Mouse (Mus musculus): ENCODE measurements around the gene Trappc10.

Gene Trappc10

DNA sequence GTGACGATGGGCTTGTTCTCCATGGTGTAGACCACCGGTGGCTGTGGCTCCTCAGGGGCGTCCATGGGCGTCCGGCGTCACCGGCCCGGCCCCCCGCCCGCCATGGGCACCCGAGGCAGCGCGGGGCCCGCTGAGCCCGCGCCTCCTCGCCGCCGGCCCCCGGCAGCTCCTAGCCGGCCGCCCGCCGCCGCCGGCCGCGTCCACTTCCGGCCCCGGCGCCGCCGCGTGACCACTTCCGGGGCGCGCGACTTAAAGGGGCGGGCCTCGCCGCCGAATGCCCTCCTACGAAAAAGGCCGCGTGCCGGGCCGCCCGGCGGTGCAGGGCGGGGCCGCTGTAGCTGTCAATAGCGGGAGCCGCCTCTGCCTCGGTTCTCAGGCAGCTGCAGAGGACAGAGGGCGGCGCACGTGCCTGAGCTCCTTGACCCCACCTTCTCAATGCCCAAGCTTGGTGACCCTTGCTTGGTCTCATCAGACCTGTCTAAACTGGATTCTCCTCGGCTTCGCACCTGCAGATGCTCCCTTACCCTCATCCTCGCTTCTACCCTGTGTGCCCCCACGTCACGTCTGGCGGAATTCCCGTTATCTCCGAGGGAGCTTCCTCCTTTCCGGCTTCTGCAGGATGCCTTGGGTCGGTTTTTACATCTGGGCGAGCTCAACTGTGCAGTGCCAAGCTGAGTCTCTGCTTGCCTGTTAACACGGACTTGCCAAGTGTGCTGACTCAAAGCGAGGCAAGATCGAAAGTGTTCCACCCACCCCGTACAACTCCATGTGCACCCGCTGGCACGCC lies at the start of gene Trappc10:
Trappc10 (minus strand) TSS at position 204 of the 787 bp plus-strand sequence.
- DNase-seq (ENCODE audit: extremely low read depth, low read depth): peak; percentile 63

DNA sequence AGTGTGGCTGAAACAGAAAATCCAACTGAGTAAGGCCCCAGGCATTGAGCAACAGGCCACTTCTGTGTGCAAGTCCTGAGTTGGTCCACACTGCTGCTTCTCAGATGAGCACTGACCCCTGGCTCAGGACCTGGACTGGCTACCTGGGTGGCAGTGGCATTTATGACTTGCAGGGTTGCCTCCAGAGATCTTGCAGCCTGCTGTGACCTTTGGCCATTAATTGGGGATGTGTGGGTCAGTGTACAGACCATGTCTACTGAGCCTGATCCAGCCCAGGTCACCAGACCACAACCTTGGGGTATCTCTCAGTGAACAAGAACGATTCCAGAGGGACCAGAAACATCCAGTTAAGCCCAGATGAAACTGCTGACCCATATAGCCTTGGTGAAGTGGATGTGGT lies 49.1 kb upstream of the Trappc10 start:
- no peak for DNase-seq (ENCODE audit: extremely low read depth, low read depth)

DNA sequence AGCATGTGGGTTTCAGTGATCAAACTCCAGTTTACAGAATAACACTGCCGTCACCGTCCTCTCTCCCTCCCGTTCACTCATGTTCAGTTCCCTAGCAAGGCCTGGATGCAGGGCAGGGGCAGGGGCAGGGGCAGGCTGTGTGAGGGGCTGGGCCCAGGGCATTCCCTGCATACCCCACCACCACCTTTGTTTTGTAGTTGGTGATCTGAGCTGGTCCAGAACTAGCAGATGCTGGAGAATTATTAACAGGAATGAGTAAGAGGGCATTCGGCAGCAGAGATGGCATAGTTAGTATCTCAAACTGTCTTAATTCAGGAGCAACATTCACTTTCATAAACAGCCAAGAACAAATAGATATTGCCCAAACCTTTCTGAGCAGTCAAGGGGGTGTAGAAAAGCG lies 47.9 kb upstream of the Trappc10 start:
- no peak for DNase-seq (ENCODE audit: extremely low read depth, low read depth)

DNA sequence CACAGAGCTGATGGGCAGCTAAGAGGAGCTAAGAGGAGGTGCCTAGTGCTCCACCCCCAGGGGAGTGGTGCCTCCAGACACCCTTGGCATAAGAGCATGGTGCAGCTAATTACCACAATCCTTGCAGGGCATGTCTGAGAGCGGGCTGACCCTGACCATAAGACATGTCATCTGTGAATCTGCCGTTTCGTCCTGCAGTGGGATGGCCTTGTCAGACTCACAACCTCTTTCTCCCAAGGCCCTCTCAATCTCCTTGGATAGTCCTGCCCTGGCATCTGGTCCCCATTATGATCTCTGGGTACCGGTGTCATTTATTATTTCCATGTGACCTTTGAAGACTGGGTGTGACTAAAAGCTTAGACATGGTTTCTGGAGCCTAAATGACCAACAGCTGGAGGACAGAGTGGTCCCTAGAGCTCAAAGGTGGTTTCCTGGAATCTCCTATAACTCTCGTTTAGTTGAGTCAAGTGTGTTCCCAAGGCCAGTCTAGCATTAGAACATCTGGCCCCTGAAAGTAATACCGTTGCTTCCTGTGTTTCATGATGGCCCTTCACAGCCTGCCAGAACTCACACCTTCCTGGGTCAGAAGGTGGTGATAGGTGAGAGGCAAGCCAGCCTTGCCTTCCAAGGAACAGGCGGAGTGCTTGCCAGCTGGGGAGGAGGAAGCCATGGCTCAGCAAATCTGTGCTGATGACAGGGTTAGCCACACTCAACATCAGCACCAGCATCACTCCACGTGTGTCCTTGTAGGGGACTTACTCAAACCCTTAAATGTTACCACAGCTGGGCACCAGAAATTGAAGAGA lies 46.5 kb upstream of the Trappc10 start:
- DNase-seq (ENCODE audit: extremely low read depth, low read depth): no peak

DNA sequence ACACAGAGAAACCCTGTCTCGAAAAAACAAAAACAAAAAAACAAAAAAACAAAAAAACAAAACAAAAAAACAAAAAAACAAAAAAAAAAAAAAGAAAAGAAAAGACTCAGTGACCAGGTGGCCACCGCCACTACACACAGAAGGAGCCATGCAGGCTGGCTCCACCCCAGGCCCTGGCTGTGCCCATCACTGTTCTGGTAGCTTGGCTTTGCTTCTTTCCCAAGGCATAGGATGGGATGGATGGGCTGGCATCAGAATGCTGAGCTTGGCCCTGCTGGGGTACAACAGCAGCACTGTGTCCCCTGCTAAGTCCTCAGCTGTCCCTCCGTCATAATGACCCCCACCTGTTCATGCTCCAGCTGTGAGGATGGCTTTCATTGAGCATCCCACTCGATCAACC lies 44.5 kb upstream of the Trappc10 start:
- no peak for DNase-seq (ENCODE audit: extremely low read depth, low read depth)

DNA sequence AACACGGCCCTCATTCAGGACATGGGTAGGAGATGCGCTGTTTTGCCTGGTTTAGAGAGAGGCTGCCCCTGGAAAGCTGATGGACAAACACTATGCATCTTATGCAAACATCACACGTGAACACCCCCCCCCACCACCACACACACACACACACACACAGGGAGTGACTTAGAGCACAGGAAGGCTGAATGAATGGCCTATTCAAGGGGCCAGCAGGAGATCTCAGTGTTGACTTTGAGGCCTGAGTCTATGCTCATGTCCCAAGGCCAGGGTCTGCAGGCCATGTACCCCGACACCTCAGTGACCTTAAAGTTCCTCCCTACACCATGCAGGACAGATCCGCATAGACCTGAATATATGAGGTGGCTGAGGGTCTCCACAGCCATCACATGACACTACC lies 43.7 kb upstream of the Trappc10 start:
- no peak for DNase-seq (ENCODE audit: extremely low read depth, low read depth)

DNA sequence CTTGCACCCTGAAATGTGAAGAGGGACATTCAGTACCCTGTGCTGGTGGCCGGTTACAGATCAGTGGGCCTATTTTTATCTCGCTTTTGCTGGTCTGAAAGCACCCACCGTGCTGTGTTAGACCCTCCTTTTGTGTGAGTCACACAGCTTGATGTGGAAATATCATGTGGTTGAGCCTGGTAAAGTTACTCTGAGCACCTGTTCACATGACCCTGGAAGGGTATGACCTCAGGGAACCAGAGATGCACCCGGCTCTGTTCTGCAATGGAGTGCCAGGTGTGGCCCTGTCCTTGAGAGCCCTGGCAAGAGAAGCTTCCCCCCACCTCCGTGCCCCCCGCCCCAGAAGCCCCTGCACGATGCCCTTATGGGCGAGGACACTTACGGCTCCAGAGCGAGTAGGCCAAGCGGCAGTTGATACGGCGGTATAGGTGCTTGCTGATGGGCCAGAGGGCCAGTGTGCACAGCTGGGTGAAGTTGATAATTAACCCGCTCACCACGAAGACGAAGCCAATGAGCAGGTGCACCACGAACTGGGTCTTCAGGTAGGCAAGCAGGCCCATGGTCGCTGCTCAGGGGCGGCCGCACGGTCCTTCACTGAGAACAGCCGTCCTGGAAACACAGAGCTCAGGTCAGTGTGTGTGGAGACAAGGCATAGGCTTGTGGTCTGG lies 43.2 kb upstream of the Trappc10 start:
- DNase-seq (ENCODE audit: extremely low read depth, low read depth): no peak

DNA sequence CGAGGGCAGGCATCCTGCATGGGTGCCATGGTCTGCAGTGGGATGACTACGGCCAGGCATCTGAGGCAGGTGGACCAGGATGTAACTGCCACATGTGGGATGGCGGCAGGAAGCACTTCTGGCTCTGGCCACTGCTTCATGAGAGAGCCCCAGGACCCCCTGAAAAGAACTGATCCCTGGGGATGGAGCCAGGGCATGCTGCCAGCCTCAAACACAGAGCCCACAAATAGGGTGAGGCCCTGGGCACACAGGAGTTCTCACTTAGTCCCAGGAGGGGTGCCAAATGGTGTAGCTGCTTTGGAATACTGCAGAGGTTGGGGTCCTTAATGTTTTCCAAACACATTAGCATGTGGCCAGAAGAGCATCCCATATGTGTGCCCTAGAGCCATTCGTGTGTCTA lies 41.5 kb upstream of the Trappc10 start:
- no peak for DNase-seq (ENCODE audit: extremely low read depth, low read depth)

DNA sequence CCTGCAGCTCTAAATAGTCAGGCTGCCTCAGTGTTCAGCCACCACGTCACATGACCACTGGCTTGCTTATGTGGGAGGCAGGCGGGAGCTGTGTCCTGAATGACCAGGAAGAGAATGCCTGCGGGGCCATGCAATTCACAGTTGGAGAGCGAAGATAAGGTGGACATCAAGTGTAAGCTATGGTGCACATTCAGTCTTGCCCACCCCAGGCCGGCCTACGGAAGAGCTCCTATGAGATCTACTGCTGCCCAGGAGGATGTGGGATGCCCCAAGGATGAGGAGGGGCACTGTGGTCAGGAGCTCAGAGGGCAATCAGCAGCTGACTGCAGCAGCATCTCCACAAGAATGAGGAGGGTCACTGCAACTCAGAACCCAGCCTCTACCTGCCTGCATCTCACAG lies 41.0 kb upstream of the Trappc10 start:
- DNase-seq (ENCODE audit: extremely low read depth, low read depth): no peak

DNA sequence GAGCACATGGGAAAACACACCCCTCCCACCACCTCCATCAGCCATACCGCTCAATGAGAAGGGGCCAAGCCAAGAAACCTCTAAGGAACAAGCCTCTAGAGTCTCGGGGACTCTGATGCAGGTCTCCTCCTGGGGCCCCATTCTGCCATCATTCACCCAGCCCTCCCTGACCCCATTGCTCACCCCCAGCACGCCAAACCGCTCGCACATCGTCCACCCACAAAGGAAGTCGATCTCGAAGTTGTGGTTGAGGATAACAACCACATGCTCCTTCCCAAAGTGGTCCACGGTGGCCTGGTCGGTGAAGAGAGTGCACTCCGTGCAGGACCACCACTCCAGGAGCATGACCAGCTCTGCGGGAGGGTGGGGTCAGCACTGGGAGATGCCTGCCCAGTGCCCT lies 40.4 kb upstream of the Trappc10 start:
- DNase-seq (ENCODE audit: extremely low read depth, low read depth): no peak

DNA sequence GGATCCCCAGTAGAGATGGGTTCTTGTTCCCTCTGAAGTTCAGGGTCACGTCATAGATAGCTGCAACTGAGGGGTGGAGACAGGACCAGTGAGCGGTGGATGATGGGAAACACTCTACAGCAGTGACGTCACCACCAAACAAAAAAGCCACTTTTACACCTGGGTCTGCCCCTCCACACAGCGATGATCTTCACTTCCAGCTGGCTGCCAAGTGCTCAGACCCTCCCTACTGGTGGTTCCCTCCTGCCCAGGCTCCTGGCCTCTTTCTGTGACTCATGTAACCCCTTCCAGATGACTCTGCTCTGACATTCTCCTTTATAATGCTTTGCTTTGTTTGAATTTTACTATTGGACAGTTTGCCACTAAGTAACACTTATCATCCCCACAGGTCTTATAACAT lies 38.0 kb upstream of the Trappc10 start:
- DNase-seq (ENCODE audit: extremely low read depth, low read depth): no peak

DNA sequence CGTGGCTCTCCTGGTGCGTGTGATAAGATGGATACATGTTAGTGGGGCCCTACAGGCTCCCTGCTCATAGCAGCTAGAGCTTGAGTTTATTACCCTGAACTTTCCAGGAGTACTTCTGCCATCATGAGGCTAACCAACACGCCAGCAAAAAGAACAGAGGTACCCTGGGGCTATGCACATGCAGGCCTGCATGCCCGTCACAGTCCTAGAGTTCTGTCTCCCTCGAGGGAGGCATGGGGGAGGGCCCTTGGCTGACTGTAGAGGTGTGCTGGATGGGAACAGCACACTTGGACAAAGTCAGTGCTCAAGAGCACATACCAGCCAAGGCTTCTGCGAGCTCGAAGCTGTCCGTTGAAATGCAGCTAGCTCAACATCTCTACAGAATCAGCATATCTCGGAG lies 36.0 kb upstream of the Trappc10 start:
- no peak for DNase-seq (ENCODE audit: extremely low read depth, low read depth)

DNA sequence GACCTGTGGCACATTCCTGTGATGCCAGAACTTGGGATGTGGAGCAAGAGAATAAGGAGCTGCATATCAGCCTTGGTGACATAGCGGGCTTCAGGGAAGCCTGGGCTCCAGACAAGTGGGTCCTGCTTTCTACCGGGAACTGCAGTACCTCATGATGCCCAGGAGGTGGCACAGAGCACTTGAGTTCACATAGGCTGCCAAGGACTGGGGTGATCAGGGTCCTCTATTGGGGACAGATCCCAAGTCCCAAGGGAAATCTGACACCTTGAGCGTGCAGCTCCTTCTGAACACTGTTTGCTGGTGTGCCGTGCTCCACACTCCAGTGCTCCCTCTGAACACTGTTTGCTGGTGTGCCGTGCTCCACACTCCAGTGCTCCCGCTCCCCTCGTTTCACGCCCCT lies 34.8 kb upstream of the Trappc10 start:
- DNase-seq (ENCODE audit: extremely low read depth, low read depth): no peak

DNA sequence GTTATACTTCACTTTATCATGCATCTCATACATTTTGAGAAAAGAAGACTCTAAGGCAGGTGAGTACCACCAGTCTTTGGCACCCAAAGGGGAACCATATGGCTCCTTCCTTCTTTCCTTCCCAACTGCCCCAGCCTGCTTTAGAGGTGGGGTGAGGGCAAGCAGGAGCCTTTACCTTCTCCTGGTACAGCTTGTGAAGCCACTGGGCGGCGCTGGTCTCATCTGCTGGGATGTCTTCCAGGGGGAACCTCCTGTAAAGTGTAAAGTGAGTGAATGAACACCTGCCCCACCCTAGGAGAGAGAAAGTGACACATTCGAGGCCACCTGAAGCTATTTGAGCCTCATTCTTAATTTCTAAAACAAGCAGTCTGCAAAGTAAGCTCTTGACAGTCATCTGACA lies 33.4 kb upstream of the Trappc10 start:
- DNase-seq (ENCODE audit: extremely low read depth, low read depth): no peak

DNA sequence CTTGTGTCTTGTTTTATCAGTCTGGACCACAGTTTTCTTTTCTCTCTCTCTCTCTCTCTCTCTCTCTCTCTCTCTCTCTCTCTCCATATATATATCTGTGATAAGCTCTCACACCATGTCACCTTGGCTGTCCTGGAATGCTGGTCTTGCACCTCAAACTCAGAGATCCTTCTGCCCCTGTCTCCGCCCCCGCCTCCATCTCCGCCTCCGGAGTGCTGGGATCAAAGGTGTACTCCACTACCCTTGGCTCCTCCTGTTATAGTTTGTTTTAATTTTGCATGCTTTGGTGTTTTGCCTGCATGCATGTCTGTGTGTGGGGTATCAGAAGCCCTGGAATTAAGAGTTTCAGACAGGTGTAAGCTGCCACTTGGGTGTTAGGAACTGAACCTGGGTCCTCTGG lies 31.8 kb upstream of the Trappc10 start:
- no peak for DNase-seq (ENCODE audit: extremely low read depth, low read depth)

DNA sequence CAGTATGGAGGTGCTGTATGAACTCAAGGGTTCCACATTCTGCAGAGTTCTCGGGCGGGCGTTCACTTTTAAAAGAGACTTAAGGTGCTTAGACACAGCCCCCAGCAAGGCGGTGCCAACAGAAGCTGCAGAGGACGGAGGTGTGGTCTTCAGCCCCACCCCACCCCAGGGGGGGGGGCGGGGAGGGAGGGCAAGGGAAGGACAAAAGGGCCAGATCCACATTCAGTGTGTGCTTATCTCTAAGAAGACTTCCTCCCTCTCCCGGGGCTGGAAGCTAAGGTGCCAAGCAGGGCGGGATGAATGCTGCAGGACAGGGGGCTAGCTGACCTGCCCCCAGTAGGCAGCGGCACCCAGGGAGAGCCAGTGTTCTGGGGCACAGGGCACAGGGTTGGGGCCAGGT lies 28.5 kb upstream of the Trappc10 start:
- peak; percentile 52 for DNase-seq (ENCODE audit: extremely low read depth, low read depth)

DNA sequence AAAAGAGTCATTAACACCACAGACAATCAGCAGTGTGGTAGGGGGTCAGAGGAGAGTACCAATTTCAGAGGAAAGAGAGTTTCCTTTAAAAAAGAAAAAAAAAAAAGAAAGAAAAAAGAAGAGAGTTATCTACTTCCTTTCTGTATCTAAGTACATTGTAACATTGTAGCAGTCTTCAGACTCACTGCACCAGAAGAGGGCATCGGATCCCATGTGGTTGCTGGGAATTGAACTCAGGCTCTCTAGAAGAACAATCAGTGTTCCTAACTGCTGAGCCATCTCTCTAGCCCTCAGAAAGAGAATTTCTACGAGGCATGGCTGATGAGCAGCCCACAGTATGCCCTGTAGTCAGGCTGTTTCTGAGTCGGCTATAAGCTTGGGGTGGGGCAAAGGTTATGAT lies 21.4 kb upstream of the Trappc10 start:
- DNase-seq (ENCODE audit: extremely low read depth, low read depth): no peak

DNA sequence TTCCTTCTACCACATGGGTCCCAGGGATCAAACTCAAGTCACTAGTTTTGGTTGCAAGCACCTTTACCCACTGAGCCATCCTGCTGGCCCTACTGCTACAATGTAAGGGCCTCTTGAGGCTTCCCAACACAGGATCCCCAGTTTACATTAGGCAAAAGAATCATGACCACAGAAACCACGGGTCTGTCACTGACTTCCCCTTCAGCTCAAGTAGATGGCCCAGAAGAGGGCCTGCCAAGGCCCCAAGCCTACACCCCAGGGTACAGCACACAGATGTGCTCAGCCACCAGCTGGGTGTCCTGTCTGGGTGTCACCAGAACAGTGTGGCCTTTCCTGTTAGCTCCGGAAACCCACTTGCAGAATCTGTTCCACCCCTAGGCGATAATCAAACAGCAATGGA lies 20.3 kb upstream of the Trappc10 start:
- peak; percentile 54 for DNase-seq (ENCODE audit: extremely low read depth, low read depth)

DNA sequence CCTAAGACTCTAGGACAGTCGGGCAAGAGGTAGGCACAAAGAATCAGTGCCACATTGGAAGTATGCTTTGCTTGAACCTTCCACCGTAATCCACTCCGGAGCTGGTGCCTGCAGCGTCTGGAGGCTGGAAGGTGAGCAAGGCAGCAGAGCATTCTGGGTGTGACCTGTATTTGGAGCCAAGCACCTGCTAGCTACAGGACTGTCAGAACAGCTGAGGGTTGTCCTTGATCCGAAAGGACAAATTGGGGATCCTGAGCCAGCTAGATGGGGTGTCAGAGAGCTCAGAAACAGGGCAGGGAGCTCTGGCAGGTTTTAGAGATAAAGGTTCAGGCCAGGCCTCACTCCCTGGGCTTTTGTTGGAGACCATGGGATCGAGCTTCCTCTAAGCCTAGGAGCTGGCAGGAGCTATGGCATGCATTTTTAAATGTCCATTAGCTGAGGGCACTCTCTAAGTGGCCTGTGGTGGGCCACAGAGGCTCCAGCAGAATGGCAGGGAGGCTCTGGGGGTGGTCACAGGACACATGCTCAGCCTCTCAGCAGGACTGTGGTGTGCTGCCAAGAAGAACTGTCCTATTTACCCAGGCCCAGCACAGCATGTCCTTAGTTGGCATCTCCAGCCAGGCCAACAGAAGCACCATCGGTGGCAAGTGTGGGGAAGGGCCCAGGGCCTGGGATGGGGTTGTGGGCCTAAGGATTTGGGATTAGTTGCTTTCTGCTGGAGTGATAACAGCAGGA lies 16.6 kb upstream of the Trappc10 start:
- no peak for DNase-seq (ENCODE audit: extremely low read depth, low read depth)

DNA sequence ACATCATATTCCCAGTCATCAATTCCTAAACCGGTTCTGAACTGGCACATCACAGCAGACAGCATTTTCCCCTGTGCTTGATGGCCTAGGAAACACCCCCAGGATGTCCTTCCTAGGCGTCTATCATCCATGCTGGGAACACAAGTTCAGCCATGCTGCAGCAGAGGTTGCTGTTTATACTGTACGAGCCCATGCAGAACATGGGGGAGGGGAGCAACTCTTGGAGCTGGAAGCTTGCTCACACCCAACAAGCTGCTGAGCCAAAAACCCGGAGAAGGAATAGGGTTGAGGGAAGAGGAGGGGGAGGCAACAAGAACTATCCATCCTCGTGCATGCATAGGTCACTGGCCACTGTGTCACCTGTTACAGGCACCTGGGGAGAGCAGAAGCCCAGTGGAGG lies 15.9 kb upstream of the Trappc10 start:
- DNase-seq (ENCODE audit: extremely low read depth, low read depth): no peak

DNA sequence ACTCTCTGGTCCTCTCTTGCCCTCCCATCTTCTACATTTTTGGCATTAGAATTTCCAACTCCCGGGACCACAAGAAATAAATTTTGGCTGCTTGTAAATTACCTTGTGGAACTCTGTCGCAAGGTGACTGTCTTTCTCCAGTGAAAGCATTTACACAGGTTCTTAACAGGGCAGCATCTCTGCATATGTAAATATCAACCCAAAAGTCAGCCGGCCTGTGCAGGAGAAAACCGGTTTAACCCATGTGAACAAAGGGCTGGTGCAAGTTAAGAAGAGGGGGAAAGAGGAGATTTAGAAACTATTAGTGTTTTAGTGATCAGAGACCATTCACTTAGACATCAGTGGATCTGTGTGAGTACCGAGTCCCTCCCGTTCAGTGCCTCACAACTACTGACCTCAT lies 15.3 kb upstream of the Trappc10 start:
- no peak for DNase-seq (ENCODE audit: extremely low read depth, low read depth)

DNA sequence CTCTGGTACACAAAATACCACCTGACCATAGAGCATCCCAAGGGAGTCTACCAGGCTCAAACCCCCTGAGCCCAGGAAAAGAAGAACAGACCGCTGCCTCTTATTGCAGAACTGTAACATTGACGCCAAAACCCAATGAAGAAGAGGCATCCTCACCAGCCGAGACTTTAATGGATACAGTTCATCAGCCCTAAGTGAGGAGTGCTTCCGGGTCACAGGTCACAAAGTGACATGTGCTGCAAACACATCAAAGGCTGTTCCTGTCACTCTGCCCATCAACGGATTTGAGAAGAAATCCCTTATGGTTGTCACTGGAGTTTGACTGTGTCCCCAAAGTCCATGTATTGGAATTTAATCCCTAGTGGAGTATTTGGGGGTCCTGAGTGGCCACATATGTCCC lies 14.8 kb upstream of the Trappc10 start:
- DNase-seq (ENCODE audit: extremely low read depth, low read depth): no peak

Measured in MEL-GATA-1-ER (cell line).